Mouse (Mus musculus): ENCODE results near the gene Ulk4.
"Not testable (repeated sequence)": the region's sequence is repeated elsewhere in the genome, so short reads cannot be mapped to it uniquely, and the experiment has no call there.

Gene Ulk4

DNA sequence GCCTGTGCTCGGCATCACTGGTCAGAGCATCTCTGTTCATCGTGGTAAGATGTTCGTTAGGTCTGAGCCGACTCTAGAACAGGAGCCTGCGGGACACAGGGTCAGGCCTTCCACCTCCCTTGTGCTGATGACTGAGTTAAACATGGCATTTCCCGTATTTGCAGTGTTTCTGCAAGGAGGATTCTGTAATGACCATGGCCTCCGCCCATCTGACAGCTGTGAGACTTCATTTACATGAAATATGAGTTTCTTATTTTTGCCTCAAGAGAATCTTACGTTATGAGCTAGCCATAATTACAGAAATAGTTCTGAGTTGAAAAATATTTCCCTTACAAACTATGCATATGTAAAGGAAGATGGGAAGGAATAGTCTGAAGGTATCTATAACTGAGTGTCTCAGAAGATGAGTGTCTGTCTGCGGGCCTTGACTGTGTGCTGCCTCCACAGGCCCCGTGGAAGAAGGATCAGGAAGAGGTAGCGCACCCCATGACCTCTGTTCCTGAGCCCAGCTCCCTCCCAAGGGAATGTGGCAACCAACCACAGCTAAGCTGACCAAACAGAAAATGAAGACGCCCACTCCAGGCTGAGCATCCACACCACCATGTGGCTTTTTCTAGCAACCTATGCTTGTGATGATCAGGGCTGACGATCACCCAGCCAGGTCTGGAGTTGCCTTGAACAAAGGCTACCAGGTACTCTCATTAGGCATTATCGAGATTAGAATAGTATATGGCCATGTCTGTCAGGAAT lies 212.2 kb downstream of the Ulk4 start:
- DNase-seq (ENCODE audit: low read depth), result no peak

DNA sequence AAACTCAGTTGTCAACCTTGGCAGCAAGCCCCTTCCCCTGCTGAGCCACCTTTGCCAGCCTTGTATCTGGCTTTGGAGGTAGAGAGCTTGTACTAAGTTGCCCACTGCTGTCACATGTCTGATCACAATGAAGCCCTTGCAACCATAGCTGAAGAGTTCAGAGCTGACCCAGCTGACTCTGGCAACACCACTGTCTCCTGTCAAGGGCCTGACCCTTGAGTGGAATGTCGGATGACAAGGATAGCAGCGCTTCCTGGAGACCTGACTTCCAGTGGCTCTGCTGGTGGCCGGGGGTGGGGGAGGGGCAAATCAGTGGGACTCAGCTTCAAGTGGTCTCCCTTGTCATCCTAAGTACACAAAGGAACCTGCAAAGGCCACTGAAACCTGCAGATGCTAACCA lies 214.3 kb downstream of the Ulk4 start:
- no peak for DNase-seq (ENCODE audit: low read depth)

DNA sequence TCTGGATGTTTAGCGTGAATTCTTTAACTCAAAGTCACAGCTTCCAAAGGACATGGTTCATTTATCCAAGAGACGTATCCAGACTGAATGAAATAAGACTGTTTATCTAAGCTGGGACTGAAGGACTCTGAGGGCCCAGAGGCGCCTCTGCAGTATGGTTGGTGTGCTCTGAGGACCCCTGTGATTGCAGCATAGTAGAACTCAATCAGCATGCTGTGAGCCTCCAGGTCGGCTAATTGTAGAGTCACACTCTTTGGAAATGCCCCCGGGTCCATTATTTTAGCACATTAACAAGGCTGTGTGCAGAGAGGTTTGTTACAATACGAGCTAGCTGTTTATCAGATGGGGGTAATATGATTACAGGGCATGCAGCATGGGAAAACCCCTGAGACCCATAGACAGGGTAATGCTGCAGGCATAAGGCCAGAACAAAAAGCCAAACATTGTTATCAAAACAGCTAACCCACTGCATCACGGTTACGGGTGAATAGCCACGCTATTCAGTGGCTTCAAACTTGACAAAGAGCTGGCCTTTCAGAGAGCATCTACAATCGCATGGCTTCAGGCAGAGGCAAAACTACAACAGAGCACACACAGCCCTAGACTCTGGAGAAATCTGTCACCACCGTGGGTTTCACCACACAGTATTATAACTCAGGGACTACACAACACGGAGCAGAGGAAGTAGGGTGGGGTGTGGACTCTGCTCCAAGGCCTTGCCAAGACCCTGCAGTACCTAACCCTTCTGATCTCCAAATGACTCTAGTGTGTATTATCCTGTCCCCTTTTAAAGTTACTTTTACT lies 215.0 kb downstream of the Ulk4 start:
- no peak for DNase-seq (ENCODE audit: low read depth)

DNA sequence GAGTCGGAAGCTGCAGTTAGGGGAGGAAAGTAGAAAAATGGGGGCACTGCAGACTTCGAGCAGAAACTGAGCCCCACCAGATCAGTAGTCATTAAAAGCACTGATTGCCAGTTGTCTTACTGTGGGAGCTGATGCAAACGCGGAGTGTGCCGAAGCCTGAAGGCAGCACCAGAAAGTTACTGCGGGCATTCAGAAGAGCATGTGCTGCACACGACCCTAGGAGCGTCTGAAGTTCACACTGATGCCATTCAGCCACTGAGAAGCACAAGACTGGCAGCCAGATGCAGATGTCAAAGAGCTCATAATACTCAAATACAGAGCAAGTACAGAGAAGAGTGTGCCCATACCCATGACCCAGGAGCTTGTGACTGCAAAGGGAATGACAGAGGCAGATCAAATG lies 216.7 kb downstream of the Ulk4 start:
- no peak for DNase-seq (ENCODE audit: low read depth)

DNA sequence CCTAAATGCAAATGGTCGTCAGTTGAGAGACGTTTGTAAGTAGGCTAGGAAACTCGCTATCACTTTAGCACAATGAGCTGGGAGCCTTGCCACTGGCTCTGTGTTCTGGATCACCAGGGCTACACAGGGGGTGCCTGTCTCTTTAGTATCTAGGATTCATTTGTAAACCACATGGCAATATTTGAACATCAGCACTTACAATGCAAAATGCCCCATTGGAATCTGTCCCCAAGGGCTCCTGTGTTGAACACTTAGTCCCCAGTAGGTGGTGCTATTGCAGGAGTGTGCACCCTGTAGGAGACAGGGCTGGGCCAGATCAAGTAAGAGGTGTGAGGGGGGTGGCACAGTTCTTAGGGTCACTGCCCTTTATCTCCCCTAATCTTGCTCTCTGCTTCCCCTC lies 217.7 kb downstream of the Ulk4 start:
- peak; percentile 4 for DNase-seq (ENCODE audit: low read depth)

DNA sequence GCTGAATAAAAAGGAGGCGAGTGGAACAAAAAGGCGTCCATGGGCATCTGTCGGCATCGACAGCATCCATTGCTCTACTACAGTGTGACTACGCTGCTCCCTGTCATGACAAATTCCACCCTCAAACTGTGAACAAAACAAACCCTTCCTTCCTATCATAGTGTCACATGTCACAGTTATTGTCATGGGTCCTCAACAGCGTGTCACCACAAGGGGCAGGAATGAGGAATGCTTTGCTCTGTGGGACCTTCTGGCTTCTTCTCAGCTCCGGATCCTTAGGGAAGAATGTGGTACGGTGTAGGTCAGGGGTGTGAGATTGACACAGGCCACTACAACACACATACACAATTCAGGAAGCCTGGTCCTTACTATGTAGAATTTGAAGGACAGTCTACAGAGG lies 218.5 kb downstream of the Ulk4 start:
- DNase-seq (ENCODE audit: low read depth), result no peak

DNA sequence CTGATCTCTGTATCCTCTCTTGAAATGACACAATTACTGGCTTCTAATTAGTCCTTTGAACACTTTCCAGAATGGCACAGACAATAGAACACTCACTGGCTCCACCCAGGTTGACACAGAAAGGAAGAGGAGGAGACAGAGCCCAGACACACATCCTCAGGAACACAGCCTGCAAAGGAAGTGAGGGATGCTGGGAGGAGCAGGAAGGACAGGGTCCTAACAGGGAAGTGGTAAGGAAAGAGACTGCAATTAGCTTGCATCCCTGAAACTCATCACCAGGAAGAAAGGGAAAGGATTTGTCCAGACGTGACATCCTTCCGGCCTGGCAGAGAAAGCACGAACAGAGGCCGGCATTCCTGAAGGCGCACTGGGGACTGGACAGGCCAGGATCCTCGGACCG lies 218.9 kb downstream of the Ulk4 start:
- no peak for DNase-seq (ENCODE audit: low read depth)

DNA sequence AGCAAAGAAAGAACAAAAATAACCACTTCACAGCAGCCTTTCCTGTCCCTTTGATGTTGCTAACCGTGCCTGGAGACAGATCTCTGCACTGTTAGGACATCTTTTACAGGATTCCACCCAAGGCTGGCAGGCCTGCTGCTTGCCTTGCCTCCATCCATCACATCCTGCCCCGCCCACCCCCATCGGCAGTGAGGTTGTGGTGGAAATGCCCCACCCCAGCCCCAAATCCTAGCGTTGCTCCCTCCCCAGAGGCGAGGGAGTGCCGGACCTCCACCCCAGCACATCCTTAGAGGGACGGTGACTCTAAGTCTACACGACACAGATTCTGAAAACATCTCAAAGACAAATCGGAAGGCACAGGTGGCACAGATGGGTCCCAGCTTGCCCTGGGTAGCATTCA lies 219.6 kb downstream of the Ulk4 start:
- no peak for DNase-seq (ENCODE audit: low read depth)

DNA sequence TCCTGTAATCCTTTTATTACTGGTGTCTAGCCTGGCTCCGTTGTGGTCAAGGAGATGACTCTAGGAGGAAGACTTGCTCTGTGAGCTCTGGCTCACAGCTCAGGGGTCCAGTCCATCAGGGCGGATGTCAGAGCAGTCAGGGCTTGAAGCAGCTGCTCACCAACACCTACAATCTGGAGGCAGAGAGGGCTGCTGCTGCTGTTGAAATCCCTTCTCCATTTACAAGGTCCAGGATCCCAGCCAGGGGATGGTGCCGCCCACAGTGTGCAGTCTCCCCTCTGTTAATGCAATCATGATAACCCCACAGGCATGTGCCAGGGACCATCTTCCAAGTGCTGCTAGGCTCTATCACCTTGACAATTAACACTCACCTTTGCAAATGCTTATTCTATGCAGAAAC lies 220.5 kb downstream of the Ulk4 start:
- no peak for DNase-seq (ENCODE audit: low read depth)

DNA sequence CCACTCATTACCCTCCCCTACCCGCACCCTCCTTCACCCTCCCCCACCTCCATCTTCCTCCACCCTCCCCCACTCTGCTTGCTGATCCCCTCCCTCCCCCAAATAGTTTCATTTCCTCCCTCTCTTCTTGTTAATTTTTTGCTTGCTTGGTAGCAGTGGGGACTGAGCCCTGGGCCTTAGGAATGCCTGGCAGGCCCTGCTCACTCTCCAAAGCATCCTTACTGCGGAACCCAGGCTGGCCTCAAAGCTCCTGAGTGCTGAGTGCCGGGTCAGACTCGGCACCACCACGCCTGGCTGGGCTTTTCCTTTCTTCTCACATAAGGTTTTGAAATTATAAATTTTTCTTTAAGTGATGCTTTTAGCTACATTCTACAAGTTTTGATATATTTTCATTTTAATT lies 221.0 kb downstream of the Ulk4 start:
- DNase-seq (ENCODE audit: low read depth), result no peak

DNA sequence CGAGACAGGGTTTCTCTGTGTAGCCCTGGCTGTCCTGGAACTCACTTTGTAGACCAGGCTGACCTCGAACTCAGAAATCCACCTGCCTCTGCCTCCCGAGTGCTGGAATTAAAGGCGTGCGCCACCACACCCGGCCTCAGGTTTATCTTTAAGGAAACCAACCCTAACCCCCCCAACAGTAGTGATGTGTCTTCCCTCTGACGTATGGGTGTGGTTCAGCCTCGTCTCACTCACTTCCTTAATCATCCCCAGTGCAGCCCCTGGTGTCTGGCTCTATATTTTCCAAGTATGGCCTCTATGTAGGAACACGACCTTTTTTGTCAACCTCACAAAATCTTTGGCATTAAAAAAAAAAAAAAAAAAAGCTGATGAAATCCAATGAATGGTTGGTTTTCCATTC lies 231.3 kb downstream of the Ulk4 start:
- not testable (repeated sequence) for DNase-seq (ENCODE audit: low read depth)

DNA sequence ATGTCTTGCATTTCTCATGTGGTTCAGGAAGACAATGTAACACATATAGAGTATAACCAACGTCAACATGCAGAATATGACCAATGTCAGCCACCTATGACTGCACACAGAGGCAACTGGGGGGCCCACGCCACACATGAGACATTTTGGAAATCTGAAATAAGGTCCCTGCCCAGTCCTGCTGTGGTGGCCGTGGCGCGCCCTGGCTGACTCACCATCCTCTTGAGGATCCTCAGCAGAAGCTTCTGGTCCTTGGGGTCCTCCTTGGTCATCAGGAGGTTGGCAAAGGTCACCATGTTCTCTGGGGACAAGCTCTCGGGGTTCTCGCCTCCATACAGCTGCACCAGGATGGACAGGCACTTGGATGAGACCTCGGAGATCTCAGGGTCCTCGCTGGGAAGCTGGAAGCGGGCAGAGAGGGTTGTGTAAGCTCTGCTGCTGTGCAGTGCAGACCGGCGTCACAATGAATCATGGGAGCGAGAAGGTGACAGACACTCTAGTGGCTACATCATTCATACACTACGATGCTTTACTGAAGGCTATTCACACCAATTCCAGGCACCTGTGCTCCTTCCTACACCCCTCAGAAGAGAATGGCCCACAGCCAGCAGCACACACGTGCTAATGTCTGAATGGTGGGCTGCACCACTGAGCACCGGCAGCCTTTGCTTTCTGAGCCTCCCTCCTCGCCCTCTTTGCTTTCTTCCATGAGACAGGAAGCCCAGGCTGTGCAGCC lies 232.4 kb downstream of the Ulk4 start:
- no peak for DNase-seq (ENCODE audit: low read depth)

DNA sequence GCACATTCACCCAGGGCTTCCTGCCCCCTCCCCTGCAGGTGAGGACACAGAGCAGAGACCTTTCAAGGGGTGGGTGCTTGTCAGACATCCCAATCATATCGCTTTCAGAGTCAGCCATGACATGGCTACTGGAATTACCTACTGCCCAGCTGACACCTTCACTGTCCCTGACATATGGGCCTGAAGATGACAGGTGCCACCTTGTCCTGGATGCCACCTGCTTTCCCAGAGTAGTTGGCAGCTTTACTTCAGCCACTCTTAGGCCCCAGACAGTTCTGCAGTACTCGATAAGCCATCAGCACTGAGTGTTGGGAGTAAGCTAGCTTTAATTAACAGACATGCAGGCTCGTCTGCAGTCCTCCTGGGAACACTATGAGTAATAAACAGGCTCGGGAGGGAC lies 234.0 kb downstream of the Ulk4 start:
- no peak for DNase-seq (ENCODE audit: low read depth)

DNA sequence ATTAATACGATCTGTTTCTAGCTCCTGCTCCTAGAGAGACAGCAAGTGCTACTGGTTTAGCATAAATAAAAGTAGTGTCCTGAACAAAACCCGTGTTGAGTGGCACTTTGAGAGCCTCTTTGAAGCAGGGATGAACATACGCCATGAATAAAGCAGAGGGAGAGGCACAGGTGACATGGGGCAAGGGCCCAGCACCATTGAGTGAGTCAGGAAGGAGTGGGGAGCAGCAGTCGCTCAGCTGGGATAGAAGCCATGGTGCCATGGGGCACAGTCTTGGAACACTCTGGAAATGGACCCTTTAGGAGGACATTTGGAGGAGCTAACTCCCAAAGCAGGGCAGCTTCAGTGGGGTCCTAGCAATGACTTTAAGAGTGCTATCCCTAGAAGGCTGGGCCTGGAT lies 238.6 kb downstream of the Ulk4 start:
- DNase-seq (ENCODE audit: low read depth), result no peak

DNA sequence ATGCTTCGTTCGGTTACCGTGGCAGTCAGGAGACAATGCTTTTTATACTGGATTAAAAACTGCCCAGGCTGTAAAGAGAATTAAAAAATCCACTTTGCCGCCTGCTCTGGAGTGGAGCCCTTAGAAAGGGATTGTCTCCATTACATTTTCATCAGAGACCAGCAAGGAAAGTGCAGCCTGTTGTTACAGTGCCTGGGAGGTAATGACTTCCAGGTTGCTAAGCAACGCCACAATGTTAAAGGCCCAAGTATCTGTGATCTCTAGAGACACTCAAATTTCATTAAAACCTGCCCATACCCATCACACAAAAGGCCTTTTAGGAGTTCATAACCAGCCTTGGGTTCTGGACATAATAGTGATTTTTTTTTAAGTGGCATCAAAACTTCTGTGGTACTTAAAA lies 239.0 kb downstream of the Ulk4 start:
- DNase-seq (ENCODE audit: low read depth), result no peak

DNA sequence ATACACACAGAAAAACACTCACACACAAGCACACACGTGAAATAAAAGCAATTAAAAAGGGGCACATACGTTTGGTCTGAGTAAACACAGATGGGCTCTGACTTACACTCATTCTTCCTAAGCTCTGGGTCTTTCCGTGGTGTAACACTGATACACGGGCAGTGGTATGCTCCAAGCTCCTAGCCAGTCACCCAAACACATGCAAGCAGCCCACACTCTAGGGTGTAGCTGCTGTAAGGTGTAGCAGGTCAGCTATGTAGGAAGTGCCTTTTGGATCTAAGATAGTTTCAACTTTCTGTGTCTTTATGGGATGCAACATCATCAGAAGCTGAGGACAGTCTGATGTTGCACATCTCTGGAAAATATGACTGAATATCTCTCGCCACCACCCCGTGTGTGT lies 241.7 kb downstream of the Ulk4 start:
- no peak for DNase-seq (ENCODE audit: low read depth)

DNA sequence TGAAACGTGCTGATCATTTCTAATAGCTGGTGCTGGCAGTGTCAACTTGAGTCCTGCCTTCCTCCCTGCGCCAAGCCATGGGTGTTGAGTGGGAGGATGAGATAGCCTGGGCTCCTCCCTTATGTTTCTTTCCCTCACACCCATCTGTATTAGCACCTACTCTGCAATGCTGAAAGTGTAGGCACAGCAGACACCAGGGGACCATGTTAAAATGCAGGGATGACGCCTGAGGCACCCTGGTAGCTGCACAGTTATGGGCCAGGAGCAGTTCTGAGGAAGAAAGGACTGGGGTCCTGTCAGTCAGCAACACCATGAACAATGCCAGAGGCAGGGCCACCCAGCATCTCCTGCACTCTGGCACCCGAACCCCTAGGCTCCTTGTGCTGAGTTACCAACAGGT lies 243.4 kb downstream of the Ulk4 start:
- no peak for DNase-seq (ENCODE audit: low read depth)

DNA sequence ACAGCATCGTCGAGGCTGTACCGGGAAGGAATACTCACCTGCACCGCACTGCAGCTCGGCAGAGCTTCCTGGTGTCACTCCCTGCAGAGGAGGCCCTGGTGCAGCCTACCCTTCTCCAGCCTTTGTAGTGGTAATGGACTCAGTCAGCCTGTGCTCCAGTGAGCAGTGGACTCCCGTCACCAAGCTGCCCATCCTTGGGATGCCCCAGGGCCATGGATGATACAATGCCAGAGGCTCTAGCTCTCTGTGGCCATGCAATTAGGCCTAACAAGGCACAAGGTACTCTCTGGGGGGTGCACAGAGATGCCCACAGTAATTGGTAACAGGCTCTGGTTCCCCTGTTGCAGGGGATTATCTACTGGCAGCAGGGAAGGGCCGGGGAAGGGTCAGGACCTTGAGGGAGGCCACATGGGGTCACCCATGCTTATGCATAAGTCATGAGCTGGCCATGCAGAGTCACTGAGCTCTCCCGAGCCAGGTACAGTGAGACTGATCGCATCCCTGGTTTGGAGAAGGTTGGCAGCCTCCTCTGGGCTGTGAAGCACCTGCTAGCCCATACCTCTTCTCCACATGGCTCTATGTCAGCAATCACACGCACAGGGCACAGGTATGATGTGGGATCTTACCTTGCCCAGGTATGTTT lies 244.6 kb downstream of the Ulk4 start:
- DNase-seq (ENCODE audit: low read depth), result no peak

DNA sequence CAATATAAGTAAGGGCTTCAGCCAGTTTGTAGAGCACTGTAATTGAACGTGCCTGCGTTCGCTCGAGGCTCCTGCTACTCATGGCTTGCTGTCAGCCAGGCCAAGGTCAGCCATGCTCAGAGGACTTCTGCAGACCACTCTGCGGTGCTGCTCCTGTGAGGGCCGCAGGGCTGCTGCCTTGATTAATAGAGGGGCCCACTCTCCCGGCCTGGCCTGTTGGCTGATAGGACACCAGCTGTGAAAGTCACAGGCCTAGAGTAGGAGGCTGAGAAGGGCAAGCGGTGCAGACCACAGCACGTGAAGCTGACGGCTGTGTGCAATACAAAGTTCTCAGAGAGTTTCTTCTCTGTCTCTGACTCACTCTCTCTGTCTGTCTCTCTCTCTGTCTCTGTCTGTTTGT lies 246.0 kb downstream of the Ulk4 start:
- no peak for DNase-seq (ENCODE audit: low read depth)

DNA sequence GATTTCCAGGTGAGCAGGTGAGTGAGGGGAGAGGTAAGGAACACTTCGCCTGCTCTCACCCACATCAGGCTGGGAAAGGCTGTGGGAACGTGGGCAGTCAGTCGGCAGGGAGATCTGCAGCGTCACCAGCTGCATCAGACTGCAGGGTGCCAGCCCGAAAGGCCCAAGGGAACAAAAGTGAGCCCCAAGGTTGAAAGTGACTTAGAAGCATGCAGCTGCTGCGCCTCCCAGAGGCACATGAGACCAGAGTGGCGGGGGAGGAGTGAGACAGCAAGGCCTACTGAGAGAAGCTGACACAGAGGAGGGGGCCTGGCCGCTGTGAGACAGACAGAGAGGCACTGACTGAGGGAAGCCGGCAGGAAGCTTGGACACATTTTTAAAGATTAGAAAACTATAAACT lies 247.2 kb downstream of the Ulk4 start:
- no peak for DNase-seq (ENCODE audit: low read depth)

DNA sequence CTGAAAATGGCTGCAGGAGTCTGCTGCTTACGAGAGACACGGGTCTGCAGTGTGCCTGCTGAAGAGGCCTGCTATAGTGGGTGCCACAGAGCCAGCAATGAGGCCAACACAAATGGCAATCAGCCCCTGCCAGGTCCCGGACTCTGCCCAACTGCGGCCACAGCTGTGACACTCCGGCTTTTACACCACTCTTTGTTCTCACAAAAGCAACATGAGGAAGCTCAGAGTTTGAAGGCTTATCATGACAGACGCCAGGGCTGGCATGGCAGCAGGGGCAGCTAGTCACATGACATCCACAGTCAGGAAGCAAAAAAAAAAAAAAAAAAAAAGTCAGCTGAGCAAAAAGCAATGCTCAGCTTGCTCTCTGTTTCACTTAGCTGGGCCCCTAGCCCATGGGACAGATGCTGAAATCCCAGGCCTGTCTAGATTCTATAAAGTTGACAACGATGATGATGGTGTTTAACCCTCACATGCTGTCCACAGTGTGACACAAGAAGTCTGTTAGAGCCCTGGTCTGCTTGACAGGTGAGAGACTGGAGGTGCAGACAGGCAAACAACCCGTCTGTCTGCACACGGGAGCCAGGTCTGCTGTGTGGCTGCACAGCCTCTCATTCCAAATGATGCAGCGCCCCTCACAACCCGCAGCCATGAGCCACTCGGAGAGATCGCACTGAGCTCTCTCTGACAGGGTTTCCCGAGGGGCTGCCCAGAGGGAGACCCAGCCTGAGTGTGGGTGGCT lies 253.3 kb downstream of the Ulk4 start:
- DNase-seq (ENCODE audit: low read depth), result no peak

DNA sequence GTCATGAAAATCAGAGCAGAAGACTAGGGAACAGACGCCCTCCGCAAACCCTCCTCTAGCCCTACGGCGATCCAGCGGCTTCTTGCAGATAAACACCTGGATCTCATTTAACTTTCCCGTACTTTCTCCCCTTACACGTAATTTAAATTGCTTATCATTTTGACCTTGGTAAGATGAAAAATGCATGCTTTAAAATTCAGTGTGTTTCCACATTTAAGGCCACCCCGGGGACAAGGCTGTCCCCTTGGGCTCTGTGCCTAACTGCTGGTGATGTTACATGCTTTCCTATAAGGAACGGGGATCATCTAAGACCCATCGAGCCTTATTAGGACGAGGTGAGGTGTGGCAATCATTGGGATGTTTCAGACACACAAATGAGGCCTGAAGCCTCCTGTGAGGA lies 256.6 kb downstream of the Ulk4 start:
- no peak for DNase-seq (ENCODE audit: low read depth)
